Mouse (Mus musculus) heart, embryonic 13.5 days (tissue): ENCODE data around the gene Map1b. TPM values are rescaled to one million over a fixed set of nuclear protein-coding genes. Genes with fewer than 3 reads are reported as not detected.

Experiments used
- ATAC-seq: fragments of 200-750 bp; cut with Nextera tagmentation; 2 replicates; pipeline ENCODE4 v1.8.0; 2017; ENCODE audit warnings: moderate TSS enrichment; ENCODE audit not compliant: insufficient number of reproducible peaks, low FRiP score, low TSS enrichment; ENCODE audit errors: extremely low read depth
- H3K27ac ChIP-seq: fragments of 300-500 bp; sonication (generic); replicated peaks from 2 replicates; pipeline ENCODE4 v1.5.1; 2015; ENCODE audit warnings: moderate library complexity, mild to moderate bottlenecking, inconsistent platforms
- H3K27me3 ChIP-seq: fragments of 300-500 bp; sonication (generic); replicated peaks from 2 replicates; pipeline ENCODE4 v1.6.1; 2015; ENCODE audit warnings: mild to moderate bottlenecking, inconsistent platforms
- H3K36me3 ChIP-seq: fragments of 300-500 bp; sonication (generic); 2 replicates; pipeline ENCODE4 v1.6.1; 2015; ENCODE audit warnings: mild to moderate bottlenecking, inconsistent platforms
- H3K4me1 ChIP-seq: fragments of 300-500 bp; sonication (generic); 2 replicates; pipeline ENCODE4 v1.6.1; 2015; ENCODE audit warnings: inconsistent platforms
- H3K4me2 ChIP-seq: fragments of 300-500 bp; sonication (generic); 2 replicates; pipeline ENCODE4 v1.6.1; 2015; ENCODE audit warnings: inconsistent platforms, mild to moderate bottlenecking, moderate library complexity
- H3K4me3 ChIP-seq: fragments of 300-500 bp; sonication (generic); 2 replicates; pipeline ENCODE4 v1.5.1; 2015; ENCODE audit warnings: moderate library complexity, mild to moderate bottlenecking, inconsistent platforms
- H3K9ac ChIP-seq: fragments of 300-500 bp; sonication (generic); 2 replicates; pipeline ENCODE4 v1.6.1; 2015; ENCODE audit warnings: inconsistent platforms, mild to moderate bottlenecking, moderate library complexity
- H3K9me3 ChIP-seq: fragments of 300-500 bp; sonication (generic); 2 replicates; pipeline ENCODE4 v1.6.1; 2016; ENCODE audit warnings: inconsistent platforms
- WGBS: fragments of 180-500 bp; shearing (Covaris S2); methylation state at CpG from one replicate; pipeline ENCODE4 v1.1.7; 2015; ENCODE audit warnings: mixed read lengths; 5-methylcytosine and 5-hydroxymethylcytosine counted together
- polyA plus RNA-seq: library from polyadenylated mRNA; unstranded; fragments of >200 nt; fragmentation: Nextera tagmentation; extraction: Ambion mirVana; gene quantifications from 2 replicates; pipeline ENCODE4 v1.2.1, GENCODE M21; 2015

Map1b gene
- polyA plus RNA-seq, 1 experiment from 2014 or later: 111 TPM

DNA sequence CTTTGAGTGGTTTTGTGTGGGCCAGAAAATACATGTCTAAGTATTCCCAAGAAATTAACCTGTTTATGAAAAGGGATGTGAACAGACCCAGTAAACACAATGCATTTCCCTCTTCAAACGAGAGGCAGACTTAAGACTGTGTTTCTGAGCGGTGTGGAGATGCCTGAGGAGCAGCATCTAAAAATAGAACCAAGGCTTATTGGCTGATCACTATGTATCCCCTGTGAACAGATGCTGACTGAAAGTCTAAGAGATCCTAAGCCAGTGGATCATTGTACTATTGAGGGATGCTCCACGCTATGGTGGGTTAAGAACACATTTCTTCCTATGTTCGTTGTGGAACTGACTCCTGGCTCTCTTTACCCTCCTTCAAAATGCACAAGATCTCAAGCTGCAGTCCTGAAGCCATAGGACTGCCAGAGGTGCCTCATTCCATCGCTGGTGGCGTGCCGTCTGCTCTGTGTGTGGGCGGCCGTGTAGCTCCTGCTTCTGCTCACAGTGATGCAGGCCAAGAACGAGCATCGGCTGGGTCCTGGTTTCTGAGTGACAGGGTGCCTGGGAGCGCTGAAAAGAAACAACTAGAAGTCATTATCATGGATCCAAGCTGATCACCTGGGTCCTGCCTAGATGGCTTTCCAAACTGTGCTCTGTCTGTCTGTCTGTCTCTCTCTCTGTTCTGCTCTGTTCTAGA lies 34.5 kb upstream of the Map1b start:
- no peak overlapping the region for H3K9ac ChIP-seq
- H3K4me1 ChIP-seq: peaks cover 30% of the 10 kb centered on the region
- no peaks in the 10 kb centered on the region for H3K27me3 ChIP-seq
- WGBS: 38% methylated on average over 12 of the region's 12 CpGs
- no peak overlapping the region; the same call in 1 of the 2 replicates for H3K4me2 ChIP-seq
- no peak overlapping the region for H3K27ac ChIP-seq
- H3K4me3 ChIP-seq: no peak overlapping the region
- H3K9me3 ChIP-seq: no peaks in the 10 kb centered on the region
- no peaks in the 10 kb centered on the region for H3K36me3 ChIP-seq
- no peak for ATAC-seq

DNA sequence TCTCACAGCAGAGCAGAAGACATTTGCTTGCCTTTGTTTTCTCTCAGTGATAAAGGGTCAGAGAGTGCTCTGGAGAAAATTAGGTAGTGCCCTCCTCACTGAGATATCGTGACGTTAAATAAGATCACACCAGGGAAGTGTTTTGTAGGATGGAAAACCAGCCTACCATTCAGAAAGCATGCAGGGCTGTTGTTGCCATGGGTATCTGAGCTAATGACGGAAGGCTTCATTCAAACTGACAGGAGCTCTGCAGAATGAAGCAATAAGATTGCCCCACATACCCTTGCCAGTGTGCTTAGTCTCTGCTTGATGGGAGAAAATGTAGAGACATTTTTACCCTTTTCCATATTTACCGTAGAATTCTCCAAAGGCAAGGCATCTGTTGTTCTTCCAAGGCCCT lies 33.7 kb upstream of the Map1b start:
- Histone ChIP-seq H3K27me3 (no peaks in the 10 kb centered on the region), H3K27ac (no peak overlapping the region), H3K9ac (no peak overlapping the region), H3K4me2 (no peak overlapping the region), H3K4me1 (peaks cover 27% of the 10 kb centered on the region), H3K9me3 (no peaks in the 10 kb centered on the region), H3K36me3 (no peaks in the 10 kb centered on the region), H3K4me3 (no peak overlapping the region)
- WGBS: 56% methylated on average over 4 of the region's 4 CpGs
- no peak for ATAC-seq

DNA sequence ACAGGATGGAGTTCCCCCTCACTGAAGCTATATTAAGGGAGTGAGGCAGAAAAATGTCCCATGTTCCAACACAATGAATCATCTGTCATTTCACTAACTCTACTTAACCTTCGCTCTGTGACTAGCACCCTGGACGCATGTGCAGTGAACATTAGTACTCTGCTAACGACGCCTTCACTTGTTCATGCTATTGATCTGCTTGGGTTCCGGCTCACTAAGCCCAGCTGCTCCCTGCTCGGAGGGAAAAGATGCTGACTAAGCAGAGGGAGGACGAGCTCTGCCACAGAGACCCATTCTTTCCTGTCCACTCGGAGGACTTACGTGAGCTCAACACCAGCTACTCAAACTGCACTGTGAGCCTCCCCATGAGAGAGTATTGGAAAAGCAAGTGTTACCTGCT lies 33.2 kb upstream of the Map1b start:
- no peaks in the 10 kb centered on the region for H3K27me3 ChIP-seq
- no peak overlapping the region for H3K9ac ChIP-seq
- no peak for ATAC-seq
- 45% methylated on average over 9 of the region's 9 CpGs for WGBS
- H3K4me2 ChIP-seq: no peak overlapping the region
- no peaks in the 10 kb centered on the region for H3K9me3 ChIP-seq
- no peak overlapping the region for H3K4me3 ChIP-seq
- no peak overlapping the region for H3K27ac ChIP-seq
- H3K36me3 ChIP-seq: no peaks in the 10 kb centered on the region
- peaks cover 25% of the 10 kb centered on the region for H3K4me1 ChIP-seq

DNA sequence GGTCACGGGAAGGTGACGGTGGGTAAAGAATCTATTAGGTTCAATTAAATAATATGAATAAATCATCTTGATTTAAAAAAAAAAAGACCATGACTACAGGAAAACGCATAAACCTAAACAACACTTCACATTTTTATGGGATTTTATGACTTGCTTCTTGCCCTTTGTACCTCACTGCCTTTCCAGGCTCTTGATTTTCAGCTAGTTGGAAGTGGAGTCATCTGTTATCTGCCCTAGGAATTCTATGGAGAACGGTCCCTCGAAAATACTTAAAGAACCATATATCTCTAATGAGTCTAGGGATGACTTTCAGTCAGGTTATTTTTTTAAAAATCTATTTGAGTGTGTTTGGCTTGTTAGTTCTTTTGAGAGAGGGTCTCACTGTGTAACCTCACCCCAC lies 30.5 kb upstream of the Map1b start:
- Histone ChIP-seq H3K4me2 (no peak overlapping the region), H3K4me1 (peaks cover 29% of the 10 kb centered on the region), H3K9me3 (no peaks in the 10 kb centered on the region), H3K36me3 (no peaks in the 10 kb centered on the region), H3K27ac (no peak overlapping the region), H3K9ac (no peak overlapping the region), H3K27me3 (no peaks in the 10 kb centered on the region), H3K4me3 (no peak overlapping the region)
- ATAC-seq: no peak
- WGBS: 56% methylated on average over 5 of the region's 5 CpGs

DNA sequence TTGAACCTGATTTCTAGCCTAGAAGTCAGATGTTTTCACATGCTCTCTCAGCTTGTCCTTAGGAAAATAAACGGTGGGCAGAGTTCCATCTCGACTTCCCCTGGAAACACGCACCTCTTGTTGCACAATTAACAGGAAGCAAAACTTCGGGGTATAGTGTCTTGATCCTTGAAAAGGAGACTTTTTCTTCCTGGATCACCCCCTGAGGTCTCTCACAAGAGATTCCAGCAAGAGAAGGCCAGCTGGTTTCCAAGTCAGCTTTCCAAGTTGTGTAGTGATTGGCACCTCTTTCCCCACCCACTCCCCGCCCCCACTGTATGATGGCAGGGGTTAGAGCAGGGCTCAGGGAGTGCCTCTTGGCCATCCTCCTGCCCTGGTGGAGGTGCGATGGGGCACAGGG lies 28.9 kb upstream of the Map1b start:
- no peaks in the 10 kb centered on the region for H3K9me3 ChIP-seq
- H3K36me3 ChIP-seq: no peaks in the 10 kb centered on the region
- peaks cover 33% of the 10 kb centered on the region for H3K4me1 ChIP-seq
- H3K4me2 ChIP-seq: no peak overlapping the region
- no peak overlapping the region for H3K9ac ChIP-seq
- H3K4me3 ChIP-seq: no peak overlapping the region
- 56% methylated on average over 6 of the region's 6 CpGs for WGBS
- no peaks in the 10 kb centered on the region for H3K27me3 ChIP-seq
- no peak overlapping the region for H3K27ac ChIP-seq
- ATAC-seq: no peak

DNA sequence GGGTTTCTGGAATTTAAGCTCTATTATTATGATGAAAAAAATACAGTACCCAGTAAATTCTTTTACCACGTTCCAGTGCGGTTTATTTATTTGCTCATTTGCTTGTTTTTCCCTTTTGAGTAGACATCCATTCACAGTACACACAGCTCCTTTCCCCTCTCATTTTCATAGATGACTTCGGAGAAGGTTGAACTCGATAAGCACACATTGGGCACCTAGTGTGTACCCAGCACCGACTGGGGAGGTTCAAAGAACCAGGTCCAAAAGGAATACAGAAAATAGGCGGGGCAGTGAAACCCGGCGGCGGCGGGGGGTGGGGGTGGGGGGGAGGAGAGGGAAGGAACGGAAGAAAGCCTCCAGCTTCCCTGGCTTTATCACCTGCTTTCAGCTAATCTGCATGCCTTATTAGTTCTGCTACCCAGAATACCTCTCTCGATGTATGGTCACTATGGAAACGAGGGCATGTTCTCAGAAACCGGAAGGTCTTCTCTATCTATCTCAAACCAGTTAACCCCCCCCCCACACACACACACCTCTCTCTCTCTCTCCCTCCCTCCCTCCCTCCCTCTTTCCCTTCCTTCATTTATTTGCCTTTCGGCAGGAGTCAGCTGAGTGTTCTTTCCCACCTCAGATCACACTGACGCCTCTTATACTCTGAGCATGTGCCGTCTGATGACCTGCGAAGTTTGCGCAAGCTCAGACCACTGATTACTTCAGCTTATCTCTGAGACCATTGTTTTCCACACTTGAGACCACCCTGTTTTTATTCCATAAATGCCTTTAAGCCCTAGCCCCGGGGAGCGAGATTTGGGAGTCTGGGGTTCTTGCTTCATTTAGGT lies 25.3 kb upstream of the Map1b start:
- peaks cover 31% of the 10 kb centered on the region for H3K4me1 ChIP-seq
- no peaks in the 10 kb centered on the region for H3K9me3 ChIP-seq
- 14% methylated on average over 21 of the region's 21 CpGs for WGBS
- no peaks in the 10 kb centered on the region for H3K27me3 ChIP-seq
- no peak for ATAC-seq
- no peaks in the 10 kb centered on the region for H3K36me3 ChIP-seq
- H3K27ac ChIP-seq: no peak overlapping the region
- H3K4me2 ChIP-seq: peak overlapping the region; percentile 65
- H3K9ac ChIP-seq: peak overlapping the region; percentile 1
- H3K4me3 ChIP-seq: peak overlapping the region; percentile 32

DNA sequence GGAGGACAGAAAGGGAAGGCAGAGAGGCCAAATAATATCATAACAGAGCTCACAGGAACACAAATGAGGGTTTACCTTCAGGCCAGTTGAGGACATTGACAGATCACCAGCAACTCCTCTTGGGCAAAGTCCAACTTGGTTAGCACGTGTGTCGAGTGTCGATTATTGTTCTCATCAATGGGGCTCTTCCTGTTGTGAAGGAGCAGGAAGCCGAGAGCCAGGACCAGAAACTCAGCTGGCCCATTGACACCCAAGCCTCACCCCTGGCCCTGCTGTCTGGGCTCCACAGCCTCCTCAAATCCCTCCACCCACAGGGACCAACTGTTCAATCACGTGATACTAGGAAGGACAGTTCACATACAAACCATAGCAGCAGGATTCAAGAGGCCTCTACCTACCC lies 22.9 kb upstream of the Map1b start:
- ATAC-seq: no peak
- no peaks in the 10 kb centered on the region for H3K27me3 ChIP-seq
- no peak overlapping the region for H3K4me2 ChIP-seq
- H3K36me3 ChIP-seq: no peaks in the 10 kb centered on the region
- no peak overlapping the region for H3K9ac ChIP-seq
- H3K27ac ChIP-seq: no peak overlapping the region
- WGBS: 63% methylated on average over 5 of the region's 5 CpGs
- peaks cover 28% of the 10 kb centered on the region for H3K4me1 ChIP-seq
- H3K4me3 ChIP-seq: no peak overlapping the region
- H3K9me3 ChIP-seq: no peaks in the 10 kb centered on the region

DNA sequence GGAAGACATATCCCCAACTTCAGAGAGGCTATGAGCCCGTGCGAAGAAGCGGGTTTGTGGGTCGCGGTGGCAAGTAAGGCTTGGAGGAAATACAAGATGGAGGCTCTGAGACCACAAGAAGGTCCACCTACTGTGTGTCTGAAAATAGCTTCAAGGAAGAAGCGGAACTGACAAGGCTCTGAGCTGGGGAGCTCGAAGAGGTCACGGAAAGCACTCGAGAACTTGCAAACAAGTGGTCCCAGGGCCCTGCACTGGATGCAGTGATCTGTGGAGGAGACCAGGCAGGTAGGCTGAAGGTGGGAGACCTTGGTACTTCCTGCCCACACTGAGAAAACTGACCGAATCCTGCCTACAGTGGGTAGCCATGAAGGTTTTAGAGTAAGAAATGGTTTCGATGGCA lies 22.5 kb upstream of the Map1b start:
- no peaks in the 10 kb centered on the region for H3K36me3 ChIP-seq
- H3K27me3 ChIP-seq: no peaks in the 10 kb centered on the region
- H3K4me3 ChIP-seq: no peak overlapping the region
- 78% methylated on average over 11 of the region's 11 CpGs for WGBS
- no peak for ATAC-seq
- H3K4me2 ChIP-seq: no peak overlapping the region
- H3K27ac ChIP-seq: no peak overlapping the region
- peaks cover 28% of the 10 kb centered on the region for H3K4me1 ChIP-seq
- H3K9me3 ChIP-seq: no peaks in the 10 kb centered on the region
- H3K9ac ChIP-seq: no peak overlapping the region

DNA sequence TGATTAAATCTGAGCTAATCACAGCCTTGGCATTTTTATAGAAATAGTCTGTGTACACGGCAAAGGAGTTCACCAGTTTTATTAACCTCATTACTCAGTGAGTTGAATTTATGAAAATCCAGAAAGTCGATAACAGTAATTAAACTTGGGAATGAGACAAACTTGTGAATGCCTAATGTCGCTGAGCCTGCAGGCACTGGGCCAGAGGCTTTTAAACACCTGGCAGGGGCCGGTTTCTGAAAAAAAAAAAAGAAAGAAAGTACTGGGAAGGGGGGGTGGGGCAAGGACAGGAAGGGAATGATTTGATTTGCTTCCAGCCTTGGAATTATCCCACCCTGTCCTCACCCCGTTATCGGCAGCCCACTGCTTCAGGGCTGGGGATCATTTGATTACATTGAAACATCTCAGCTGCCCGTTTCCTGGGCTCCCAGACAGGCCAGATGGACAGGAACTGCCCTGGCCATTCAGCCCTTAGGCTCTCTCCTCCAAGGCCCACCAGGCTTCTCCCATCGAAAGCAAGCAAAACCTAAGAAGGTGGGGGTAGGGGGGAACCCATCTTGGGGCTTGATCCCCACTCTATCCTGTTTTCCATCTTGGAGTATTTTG lies 21.7 kb upstream of the Map1b start:
- Histone ChIP-seq H3K4me2 (no peak overlapping the region), H3K4me3 (no peak overlapping the region), H3K9ac (no peak overlapping the region), H3K36me3 (no peaks in the 10 kb centered on the region), H3K27me3 (no peaks in the 10 kb centered on the region), H3K9me3 (no peaks in the 10 kb centered on the region), H3K27ac (no peak overlapping the region), H3K4me1 (peaks cover 28% of the 10 kb centered on the region)
- no peak for ATAC-seq
- 26% methylated on average over 8 of the region's 8 CpGs for WGBS

DNA sequence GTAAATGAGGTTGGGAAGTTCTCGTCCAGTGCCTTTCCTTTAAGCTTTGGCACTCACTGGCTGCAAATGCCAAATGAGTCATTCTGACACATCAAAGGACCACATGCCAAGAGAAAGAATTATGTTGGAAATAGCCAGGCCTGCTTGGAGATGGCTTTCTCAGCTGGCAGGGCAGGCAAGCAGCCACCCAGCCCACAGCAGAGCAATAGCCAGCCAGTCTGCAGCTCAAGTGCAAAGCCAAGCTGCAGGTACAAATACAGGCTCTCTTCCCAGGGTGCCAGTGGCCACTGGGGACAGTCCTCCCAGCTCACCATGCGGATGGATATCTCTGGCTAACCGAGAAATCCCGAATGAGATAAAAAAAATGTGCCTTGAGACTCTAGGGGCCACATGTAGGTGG lies 12.1 kb upstream of the Map1b start:
- H3K27me3 ChIP-seq: no peaks in the 10 kb centered on the region
- no peak for ATAC-seq
- H3K27ac ChIP-seq: no peak overlapping the region
- no peak overlapping the region for H3K4me3 ChIP-seq
- no peak overlapping the region for H3K4me2 ChIP-seq
- 0 out of 2 replicates have a peak, but pooled peaks cover 3% of the 10 kb centered on the region for H3K4me1 ChIP-seq
- no peaks in the 10 kb centered on the region for H3K36me3 ChIP-seq
- 70% methylated on average over 4 of the region's 4 CpGs for WGBS
- no peaks in the 10 kb centered on the region for H3K9me3 ChIP-seq
- no peak overlapping the region for H3K9ac ChIP-seq

DNA sequence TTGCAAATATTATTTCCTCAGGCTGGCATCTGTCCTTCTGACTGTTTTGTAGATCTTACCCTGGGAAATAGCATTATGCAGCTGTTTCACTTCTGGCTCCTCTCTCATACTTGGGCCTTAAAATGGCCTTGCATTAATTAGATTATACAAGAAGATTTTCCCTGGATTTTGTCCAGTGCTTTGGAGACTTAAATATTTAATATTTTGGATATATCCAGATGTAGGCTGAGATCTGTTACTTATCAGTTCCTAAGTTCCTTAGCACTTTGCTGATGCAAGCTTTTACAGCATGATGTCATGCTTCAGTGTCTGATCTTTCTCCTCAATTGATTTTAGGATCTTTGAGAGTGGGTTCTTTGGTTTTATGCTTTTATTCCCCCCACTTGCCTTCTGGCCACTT lies 11.6 kb upstream of the Map1b start:
- no peak overlapping the region for H3K4me2 ChIP-seq
- no peaks in the 10 kb centered on the region for H3K36me3 ChIP-seq
- no peak overlapping the region for H3K27ac ChIP-seq
- no peak for ATAC-seq
- no peaks in the 10 kb centered on the region for H3K9me3 ChIP-seq
- 0 out of 2 replicates have a peak, but pooled peaks cover 3% of the 10 kb centered on the region for H3K4me1 ChIP-seq
- H3K27me3 ChIP-seq: no peaks in the 10 kb centered on the region
- H3K9ac ChIP-seq: no peak overlapping the region
- H3K4me3 ChIP-seq: no peak overlapping the region
